Mouse (Mus musculus): ENCODE data around the gene Cdc42ep1.

Gene Cdc42ep1

DNA sequence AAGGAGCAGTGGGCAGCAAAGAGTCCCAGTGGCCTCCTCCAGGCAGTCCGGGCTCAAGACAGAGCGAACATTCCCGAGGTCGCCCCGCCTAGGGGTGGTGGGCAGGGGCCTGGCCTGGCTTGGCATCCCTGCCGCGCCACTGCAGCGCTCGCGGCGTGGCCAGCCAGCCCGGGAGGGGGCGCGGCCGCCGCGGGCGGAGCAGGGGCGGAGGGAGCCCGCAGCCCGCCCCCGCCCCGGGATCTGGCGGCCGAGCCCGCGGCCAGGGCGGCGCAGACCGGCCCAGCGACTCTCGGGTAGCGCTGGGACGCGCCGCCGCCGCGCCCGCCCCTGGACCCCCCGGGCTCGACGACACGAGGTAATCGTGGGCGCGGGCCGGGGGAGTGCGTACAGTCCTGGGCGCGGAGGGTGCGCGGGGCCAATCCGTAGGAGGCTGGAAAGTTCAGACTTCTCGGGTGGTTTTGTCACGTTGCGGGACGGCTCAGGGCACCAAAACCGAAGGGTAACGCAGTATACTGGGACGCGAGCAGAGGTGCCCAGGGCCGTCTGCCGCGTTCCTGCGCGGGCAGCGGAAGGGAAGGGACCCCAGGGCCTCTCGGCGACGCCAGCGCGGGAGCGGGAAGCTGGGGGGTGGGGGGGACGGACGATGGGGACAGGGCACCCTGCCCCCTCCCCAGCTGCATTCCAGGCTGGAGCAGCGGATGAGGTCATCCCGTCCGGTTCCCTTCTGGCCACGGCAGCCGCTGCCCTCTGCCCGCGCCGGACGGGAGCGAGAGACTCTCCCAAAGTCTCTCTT is at the start of gene Cdc42ep1:
Cdc42ep1 (plus strand) TSS at position 254 of the 793 bp plus-strand sequence.
- no peak for DNase-seq

DNA sequence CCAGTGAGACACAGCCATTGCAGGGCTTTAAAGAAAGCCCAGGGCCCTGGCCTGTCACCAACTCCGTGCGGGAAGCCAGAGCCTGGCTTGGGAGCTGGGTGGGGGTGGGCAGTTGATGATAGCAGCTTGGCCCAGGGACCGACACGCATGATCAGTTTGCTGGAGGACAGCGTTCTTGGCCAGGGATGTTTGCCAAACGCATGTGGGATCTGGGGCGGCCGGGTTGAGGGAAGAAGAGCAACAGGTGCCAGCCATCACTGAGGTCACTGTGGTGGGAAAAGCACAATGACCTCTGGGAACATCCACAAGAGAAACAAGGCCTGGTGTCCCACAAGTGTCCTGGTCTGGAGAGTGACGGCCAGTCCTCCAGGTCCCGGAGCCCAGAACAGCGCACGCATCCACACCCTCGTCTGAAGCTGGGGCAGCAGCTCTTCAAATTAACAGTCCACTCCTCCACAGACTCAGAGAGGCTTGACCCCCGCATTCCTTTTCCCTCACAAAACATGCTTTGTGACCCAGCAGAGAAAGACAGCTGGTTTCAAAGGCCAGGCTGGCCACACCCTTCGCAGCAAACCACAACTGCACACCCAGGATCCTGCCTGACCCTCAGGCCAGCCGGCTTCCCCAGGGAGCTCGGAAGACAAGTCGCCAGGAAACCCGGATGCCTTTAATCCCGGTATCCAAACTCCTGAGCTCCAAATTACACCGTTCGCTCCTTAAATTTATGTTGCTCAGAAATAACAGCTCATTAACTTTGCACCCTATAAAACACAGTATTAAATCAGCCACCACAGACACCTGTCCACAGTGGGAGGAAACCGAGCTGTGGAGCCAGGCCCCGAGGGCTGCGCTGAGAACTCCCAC is 46.0 kb upstream of the Cdc42ep1 start:
- DNase-seq: no peak

DNA sequence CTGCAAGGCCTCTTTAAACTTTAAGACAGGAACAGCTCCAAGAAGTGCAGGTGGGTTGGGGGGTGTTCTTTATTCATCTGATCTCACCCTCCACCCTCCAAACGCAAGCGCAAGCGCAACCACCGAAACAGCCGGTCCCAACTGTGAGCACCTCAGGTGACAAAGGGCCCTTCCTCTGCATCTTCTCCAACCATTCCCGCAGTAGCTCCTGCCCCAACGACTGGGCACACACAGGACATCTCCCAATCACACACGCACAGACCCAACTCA is 45.4 kb upstream of the Cdc42ep1 start:
- DNase-seq: peak; percentile 58

DNA sequence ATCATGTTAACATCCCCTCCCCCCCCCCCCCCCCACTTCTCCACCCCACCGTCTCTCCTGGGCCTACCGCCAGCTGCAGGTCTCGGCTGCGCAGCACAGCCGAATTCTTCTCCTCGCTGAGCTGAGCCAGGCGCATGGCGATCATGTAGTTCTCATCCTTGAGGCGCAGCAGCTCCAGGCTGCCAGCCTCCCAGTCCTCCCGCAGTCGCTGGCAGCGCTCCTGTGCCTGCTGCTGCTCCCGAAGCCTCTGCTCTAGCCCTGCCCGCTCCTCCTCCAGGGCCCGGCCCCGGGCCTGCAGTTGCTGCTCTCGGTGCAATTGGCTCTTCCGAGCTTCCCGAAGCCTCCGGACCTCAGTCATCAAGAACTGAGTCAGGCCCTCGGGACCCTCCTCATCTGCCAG is 43.4 kb upstream of the Cdc42ep1 start:
- no peak for DNase-seq

DNA sequence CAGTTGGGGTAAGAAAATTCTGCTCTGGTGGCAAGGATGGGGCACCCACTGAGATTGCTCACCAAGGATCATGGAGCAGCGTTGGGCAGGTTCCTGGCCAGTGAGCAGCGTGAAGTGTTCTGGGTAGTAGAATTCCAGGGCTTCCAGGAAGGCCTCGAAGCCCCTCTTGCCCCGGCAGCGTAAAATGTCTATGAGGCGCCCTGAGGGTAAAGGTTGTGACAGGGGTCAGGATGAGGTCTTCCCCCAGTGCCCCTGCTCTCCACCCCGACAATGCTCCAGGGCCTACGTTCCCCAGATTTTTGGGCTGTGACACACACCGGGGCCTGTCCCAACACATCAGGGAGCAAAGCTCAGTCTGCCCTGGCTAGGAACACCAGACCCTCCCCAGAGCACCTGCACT is 40.9 kb upstream of the Cdc42ep1 start:
- no peak for DNase-seq

DNA sequence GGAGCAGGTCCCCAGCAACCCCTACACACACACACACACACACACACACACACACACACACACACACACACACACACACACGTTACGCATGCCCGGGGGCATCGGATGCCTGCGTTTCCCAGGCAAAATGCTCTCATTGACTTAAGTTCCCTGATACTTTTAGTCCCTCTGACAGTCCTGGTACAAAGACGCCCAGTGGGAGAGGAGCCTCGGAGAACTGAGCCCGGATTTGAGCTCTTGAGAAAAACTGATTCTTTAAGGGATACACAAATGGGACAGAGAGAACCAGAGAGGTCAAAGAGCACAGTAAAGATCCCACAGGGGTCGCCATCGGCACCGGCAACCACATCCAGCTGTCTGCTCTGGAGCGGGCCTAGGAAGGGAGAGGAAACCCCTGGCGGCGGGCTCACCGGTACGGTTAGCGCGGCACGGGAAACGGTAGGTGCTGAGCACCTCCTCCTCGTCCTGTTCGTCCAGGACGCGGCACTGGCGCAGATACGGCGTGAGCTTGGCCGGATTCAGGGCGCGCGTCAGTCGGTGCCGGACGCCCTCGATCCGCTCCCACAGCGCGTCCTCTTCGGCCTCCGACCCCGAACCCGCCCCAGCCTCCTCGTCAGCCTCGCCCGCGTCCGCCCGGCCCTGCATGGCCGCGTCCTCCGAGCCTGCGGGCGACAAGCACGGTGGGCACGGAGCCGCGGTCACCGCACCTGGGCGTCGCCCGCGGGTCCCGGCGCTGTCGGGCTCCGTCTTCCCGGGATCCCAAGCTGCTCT is 40.3 kb upstream of the Cdc42ep1 start:
- DNase-seq: peak; percentile 61

DNA sequence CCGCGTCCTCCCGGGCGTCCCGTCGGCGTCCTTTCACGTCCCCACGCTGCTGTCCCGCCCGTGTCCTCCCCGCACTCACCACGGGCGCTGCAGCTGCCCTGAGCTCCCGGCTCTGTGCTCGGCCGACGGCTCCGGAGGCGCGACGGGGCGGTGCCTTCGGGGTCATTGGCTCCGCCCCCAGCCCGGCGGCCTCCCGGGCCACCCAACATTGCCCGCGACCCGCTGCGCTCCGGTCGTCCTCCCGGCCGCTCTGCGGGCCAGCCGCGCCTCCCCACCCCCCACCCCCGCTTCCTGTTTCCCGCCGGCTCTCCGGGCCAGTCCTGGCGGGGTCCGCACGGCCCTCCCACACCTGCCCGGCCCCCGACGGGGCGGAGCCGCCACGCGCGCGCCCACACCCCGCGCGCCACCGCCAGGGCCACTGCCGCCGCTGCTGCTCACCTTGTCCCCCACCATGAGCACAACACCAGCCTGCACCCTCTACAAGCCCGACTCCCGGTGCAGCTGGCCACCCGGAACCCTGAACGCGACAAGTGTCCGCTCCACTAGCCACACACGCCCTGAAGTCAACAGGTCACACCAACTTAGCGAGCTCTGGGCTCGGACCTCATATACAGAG is 39.5 kb upstream of the Cdc42ep1 start, which contains the start of gene Card10:
Card10 (minus strand) TSS at position 267 of the 616 bp plus-strand sequence.
- peak; percentile 56 for DNase-seq

DNA sequence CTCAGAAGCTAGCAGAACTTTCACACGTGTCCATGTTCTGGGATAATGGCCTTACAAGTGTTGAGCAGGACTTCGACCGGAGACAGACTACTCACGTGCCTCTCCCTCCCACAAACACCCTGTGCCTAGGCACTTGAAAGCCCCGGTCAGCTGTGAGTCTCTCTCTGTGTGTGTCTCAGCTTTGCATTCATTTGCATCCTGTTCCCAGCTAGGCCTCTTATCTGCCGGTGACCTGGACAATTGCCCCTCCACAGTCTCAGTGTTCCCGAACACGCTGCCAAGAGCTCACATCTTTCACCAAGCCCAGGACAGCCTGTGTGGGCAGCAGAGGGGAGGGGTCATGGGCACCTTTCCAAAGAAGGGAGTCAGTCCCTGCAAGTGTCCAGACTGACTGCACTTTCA is 38.9 kb upstream of the Cdc42ep1 start:
- DNase-seq: no peak

DNA sequence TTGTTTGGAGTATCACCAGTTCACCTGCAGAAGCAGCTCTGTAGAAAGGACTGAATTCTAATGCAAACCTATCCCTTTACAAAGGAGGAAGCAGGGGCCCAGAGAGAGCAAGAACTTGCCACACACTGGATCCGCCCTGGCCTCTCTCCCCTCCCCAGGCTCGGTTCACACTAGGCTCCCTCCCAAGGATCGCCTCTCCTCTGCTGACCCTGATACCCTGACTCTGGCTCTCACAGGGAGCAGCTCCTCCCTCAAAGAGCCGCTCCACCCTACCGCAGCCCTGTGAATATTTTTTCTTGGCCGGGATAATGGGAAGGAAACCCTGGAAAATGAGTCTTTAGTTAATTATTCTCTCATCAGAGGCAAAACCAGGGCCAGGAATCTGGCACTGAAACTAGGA is 38.1 kb upstream of the Cdc42ep1 start:
- DNase-seq: no peak

DNA sequence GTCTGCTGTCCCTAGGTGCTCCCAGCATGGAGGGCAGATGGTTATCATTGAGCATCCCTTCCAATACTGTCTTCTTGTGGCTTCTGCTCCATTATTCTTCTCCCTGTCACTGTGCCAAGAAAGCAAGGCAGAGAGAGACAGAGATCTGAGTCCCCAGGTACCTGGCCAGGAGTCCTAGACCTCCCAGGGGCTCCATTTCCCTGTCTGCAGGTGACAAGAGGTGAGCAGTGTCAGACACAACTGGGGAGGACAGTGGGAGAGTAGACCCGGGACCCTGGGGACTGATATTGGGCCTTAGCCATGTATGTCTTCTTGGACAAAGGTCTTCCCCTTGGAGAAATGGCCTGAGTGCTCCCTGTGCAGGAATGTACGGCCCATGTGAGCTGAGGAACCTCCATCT is 37.1 kb upstream of the Cdc42ep1 start:
- no peak for DNase-seq

DNA sequence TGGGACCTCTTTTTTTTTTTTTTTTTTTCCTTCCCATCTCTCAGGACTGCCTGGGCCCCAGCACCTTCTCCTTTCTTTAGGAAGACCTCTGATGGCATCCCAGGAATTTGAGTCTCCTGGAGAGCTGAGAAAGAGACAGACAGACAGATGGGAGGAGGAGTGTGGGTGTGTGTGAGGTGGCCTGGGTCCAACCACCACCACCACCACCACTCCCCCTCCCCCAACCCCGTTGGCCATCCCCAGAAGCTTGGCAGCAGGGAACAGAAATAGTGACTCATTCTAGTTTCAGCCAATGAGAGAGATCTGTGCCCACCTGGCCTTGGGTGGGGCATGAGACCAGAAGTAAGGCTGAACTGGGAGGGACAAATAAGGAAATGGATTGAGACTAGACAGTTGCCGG is 35.8 kb upstream of the Cdc42ep1 start:
- no peak for DNase-seq

DNA sequence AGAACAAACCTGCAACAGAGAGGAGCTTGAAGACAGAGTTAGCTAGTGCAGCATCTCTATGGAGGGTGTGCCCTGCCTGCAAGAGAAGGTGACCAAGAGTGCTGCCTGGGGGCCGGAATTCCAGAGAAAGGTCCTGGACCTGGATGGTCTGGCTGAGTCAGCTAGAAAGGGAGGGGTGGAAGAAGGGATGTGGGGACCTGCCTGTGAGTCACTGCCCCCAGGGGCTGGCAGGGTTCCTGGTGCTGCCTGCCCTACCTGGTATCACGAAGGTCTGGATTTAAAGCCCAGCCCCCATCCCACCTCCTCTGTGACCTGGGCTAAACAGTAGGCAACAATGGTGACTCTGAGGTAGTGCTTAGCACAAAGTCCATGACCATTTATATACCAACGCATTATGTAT is 35.3 kb upstream of the Cdc42ep1 start:
- no peak for DNase-seq

DNA sequence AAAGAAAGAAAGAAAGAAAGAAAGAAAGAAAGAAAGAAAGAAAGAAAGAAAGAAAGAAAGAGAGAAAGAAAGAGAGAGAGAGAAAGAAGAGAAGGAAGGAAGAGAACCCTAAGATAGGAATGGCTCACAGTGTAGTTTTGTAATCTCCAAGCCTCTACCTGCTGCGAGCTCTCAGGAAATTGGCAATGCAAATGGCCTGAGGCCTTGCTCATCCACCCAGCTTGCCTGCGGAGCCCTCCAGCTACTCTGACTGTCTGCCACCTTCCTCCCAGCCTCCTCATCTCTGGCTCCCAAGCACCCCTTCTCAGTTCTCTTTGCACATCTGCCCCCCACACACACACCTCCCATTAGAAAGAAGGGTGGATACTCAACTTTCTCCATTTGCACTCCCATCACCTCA is 33.4 kb upstream of the Cdc42ep1 start:
- no peak for DNase-seq

DNA sequence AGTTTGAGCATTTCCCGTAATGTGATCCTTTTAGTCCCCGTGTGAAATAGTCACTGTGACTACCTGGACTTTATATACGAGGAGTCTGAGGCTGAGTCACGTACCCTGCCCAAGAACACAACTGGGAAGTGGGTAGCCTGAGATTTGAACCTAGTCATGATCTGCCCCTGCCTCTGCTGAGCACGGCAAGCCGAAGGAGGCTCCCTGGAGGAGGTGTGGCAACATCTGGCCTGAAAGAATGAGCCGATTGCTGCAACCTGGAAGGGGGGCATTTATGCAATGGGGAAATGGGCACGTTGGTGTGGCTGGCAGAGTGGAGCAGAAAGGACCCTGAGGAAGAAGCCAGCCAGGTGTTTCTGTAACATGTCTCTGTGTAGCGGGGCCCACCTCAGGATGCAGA is 32.7 kb upstream of the Cdc42ep1 start:
- no peak for DNase-seq

DNA sequence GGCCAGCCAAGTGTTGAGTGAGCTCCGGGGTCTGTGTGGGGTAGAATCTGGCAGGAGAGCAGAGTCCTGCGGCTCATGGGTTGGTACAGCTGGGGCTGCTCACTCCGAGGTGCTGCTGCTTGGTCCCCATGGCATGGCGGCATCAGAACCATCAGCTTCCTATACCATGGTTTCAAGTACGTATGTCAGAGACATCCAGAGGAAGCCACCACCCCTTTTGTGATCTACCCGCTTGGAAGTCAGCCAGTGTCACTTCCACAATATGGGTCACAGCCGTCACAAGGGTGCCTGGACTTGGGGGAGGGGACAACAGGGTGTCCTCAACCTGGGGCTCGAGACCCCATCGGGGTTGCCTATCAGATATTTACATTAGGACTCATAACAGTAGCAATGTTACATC is 32.3 kb upstream of the Cdc42ep1 start:
- peak; percentile 38 for DNase-seq

DNA sequence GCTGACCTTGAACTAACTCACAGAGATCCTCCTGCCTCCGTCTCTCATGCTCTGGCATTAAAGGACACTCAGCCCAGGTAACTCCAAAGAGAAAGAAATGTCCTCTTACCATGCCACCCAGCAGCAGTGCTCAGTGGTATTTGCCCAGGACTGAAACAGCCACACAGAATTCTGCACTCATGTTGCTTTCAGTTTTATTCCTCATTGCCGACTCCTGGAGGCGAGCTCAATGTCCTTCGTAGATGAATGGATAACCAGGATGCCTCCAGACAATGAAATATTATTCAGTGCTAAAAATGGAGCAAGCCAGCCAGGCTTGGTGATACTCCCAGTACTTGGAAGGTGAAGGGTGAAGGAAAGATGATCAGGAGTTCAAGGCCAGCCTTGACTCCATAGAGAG is 28.8 kb upstream of the Cdc42ep1 start:
- no peak for DNase-seq

DNA sequence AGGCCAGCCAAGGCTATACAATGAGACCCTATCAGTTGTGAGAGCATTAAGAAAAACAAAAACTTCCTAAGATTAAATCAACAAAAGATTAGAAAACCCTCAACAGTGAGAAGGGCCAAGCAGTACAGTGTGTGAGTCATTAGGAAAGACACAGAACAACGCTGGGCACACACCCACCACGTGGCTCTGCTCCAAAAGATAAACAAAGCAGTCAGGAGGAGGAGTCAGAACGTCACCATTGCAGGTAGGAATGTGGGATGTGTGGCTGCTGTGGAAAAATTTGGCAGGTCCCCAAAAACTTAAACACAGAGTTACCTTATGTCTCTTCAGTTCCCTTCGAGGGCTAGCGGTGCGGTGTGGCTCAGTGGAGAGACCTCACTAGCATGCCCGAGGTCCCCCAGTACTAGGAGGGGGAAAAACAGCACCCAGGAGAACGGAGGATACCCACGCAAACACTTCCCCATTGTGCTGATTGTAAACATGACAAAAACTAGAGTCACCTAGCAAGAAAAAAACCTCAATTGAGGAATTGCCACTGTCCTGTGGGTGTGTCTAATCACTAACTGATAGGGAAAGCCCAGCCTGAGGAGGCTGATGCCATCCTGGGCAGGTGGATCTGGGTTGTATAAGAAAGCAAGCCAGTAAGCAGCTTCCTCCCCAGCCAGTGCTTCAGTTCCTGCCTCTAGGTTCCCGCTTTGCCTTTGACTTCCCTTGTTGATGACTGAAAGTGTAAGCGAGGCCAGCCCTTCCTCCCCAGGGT is 26.9 kb upstream of the Cdc42ep1 start:
- no peak for DNase-seq

DNA sequence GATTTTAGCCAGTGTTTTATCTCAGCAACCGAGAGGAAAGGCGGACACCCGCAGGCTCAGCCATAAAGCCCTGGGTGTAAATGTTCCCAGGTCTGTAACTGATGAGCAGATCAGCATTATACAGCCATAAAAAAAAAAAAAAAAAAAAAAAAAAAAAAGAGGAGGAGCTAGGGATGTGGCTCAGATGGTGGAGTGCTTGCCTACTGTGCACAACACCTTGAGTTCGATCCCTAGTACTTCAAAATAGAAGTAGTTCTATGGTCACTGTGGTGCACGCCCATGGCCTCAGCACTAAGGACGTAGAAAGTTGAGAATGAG is 26.4 kb upstream of the Cdc42ep1 start:
- no peak for DNase-seq

DNA sequence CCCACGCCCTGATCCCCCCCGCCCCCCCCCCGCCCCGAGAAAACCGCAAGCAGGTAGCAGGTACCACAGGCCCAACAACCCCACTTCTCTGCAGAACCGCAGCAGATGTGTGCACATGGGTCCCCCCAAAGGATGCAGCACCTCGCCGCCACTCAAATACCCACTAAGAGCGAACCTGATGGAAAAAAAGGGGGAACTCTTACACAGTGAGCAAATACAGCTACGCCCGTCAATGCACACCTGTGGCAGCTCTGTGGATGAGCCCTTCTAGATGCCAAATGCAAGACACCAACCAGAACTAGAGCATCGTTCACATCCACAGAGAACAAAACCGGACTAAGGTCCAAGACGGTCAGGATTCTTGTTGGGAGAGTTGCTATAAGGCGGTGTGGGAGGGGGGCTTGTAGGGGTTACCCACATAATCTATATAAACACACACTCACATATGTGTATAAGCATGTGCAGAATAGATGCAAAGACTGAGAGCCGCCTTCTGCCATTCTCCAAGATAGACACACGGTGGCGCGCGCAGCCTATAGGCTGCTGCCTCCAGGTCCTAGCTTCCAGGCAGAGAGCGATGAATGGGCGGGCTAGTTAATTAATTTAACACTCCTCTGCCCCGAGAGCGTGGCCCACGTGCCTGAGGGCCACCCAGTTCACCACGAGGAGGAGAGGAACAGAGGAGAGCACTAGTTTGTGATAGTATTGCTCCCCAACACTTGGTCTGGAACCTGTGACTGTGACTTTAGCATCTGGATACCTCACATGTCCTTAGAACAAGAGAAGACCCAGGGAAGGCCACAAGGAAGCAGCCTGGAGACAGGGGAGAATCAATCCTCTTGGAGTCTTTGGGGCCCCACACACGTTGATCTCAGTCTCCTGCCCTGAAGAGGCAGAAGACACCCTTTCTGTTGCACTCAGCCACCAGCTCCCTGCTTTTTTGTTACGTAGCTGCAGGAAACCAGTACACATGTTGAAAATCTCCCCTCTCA is 15.9 kb upstream of the Cdc42ep1 start:
- peak; percentile 73 for DNase-seq

DNA sequence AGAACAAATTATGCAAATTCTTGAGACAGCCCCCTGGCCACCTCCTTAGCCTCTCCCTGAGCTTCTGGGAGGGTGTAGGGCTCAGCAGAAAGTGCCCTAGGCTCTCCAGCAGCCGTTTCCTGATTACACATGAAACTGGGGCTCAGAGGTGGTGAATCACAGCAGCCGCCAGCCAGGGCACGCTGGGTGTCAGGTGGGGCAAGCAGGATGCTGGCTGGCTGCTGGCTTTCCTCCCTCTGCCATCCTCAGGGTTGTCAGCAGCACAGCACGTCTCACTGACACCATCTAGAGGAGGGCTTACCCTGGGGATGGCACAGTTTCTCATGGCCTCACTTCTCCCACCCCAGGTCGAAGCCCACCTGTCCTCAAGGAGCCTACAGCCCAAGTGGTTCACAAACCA is 14.1 kb upstream of the Cdc42ep1 start:
- peak; percentile 78 for DNase-seq

DNA sequence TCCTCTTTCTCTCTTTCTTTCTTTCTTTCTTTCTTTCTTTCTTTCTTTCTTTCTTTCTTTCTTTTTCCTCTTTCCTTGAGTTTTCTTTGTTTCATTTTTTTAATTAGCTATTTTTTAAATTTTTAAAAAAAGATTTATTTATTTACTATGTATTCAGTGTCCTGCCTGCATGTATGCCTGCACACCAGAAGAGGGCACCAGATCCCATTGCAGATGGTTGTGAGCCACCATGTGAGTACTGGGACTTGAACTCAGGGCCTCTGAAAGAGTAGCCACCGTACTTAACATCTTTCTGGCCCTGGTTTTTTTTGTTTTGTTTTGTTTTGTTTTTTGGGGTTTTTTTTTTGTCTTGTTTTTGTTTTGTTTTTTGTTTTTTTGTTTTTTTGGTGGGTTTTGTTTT is 12.8 kb upstream of the Cdc42ep1 start:
- no peak for DNase-seq

All from thymus, postnatal 14 days (tissue).